ENCODE assay signal across 10 mouse cellular contexts in the genomic region with DNA sequence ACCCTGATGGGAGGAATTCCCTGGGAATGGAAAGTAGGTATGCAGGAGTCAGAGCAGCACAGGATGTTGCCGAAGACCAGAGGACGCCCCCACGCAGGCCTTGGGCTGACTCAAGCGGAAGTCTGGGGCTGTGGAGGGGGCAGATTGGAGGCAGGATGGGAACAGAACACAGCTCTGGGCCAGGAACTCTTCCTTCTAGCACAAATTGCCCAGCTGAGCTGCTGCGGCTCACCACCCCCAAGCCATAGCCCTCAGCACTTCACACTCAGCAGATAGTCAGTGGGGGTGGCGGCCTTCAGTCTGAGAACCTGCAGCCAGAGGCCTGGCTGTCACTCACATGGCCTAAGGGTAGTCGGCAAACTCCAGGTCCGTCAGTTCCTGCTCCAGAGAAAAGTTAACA. TPM values are rescaled to one million over a fixed set of nuclear protein-coding genes. Genes with fewer than 3 reads are reported as not detected.
DNase-seq lines count a peak whose midpoint lies in the region; ATAC-seq and TF ChIP-seq lines count a peak whose summit lies in the region.
"Had no signal": no experiment of that assay in that cellular context is flagged by ENCODE, and none has a peak within 500 bp of the region (broad histone marks: within the 10 kb centered on the region; RNA-seq: fewer than 3 reads in every experiment).

No protein-coding gene starts in this region.

- H3K4me1 ChIP-seq in lung, embryonic 14.5 days (ENCODE audit: insufficient read depth): 0 out of 2 replicates have a peak, but pooled peaks cover 10% of the 10 kb centered on the region
- H3K4me1 ChIP-seq in heart, embryonic 13.5 days: peaks cover 59% of the 10 kb centered on the region
- peaks cover 7% of the 10 kb centered on the region; the same call in 1 of the 2 replicates for H3K4me1 ChIP-seq in liver, postnatal 0 days (ENCODE audit: insufficient read depth)
- H3K4me1 ChIP-seq in midbrain, embryonic 16.5 days (ENCODE audit: control insufficient read depth, insufficient read depth, low read length): no peaks in the 10 kb centered on the region

- TF ChIP-seq EP300 in liver, postnatal 0 days (IDR thresholded peaks at IDR 0.05; ENCODE audit: low read depth): peak; percentile 33; the same call in 1 of the 2 replicates

- no peak overlapping the region for H3K9ac ChIP-seq in lung, embryonic 14.5 days
- H3K9ac ChIP-seq in heart, embryonic 13.5 days: peak overlapping the region; percentile 41; the same call in 1 of the 2 replicates
- H3K9ac ChIP-seq in liver, postnatal 0 days (replicated peaks): no peak overlapping the region
- no peak overlapping the region for H3K9ac ChIP-seq in midbrain, embryonic 16.5 days (ENCODE audit: low read depth, low read length)
- H3K9ac ChIP-seq: embryonic facial prominence, embryonic 13.5 days; limb, embryonic 12.5 days had no signal

- no peak for TF ChIP-seq CTCF in lung, embryonic 14.5 days (IDR thresholded peaks at IDR 0.05; ENCODE audit: low read depth)
- TF ChIP-seq CTCF in liver, postnatal 0 days (IDR thresholded peaks at IDR 0.05; ENCODE audit: low read depth): no peak

- no peaks in the 10 kb centered on the region for H3K9me3 ChIP-seq in lung, embryonic 14.5 days (ENCODE audit: low read depth, low read length)
- no peaks in the 10 kb centered on the region for H3K9me3 ChIP-seq in heart, embryonic 13.5 days
- H3K9me3 ChIP-seq in liver, postnatal 0 days (ENCODE audit: low read length): no peaks in the 10 kb centered on the region
- H3K9me3 ChIP-seq in midbrain, embryonic 16.5 days (replicated peaks; ENCODE audit: control insufficient read depth, low read length, poor library complexity, severe bottlenecking): no peaks in the 10 kb centered on the region
- H3K9me3 ChIP-seq: embryonic facial prominence, embryonic 13.5 days; limb, embryonic 12.5 days had no signal

- DNase-seq in adrenal gland, postnatal 10 days: peak; percentile 32
- no peak for DNase-seq in adrenal gland, postnatal 4 days (ENCODE audit: low spot score in 2 of 2)
- DNase-seq in lung, embryonic 14.5 days: peak; percentile 51
- DNase-seq in lung, adult 18-20 months: no peak
- peak; percentile 38 for DNase-seq in liver, postnatal 0 days

- peak overlapping the region; percentile 36; the same call in 1 of the 2 replicates for H3K27ac ChIP-seq in lung, embryonic 14.5 days (ENCODE audit: low read depth)
- H3K27ac ChIP-seq in heart, embryonic 13.5 days (replicated peaks): peak overlapping the region; percentile 82
- H3K27ac ChIP-seq in liver, postnatal 0 days (ENCODE audit: low read depth): peak overlapping the region; percentile 41
- no peak overlapping the region for H3K27ac ChIP-seq in midbrain, embryonic 16.5 days (ENCODE audit: low read length)
- H3K27ac ChIP-seq: embryonic facial prominence, embryonic 13.5 days; limb, embryonic 12.5 days had no signal

- no peak overlapping the region for H3K4me2 ChIP-seq in lung, embryonic 14.5 days
- H3K4me2 ChIP-seq in heart, embryonic 13.5 days: peak overlapping the region; percentile 16; the same call in 1 of the 2 replicates
- no peak overlapping the region for H3K4me2 ChIP-seq in liver, postnatal 0 days (ENCODE audit: low read depth, low read length)
- H3K4me2 ChIP-seq in midbrain, embryonic 16.5 days (ENCODE audit: low read length): no peak overlapping the region
- H3K4me2 ChIP-seq: embryonic facial prominence, embryonic 13.5 days; limb, embryonic 12.5 days had no signal

- 49% methylated on average over 8 of the region's 8 CpGs for WGBS in lung, embryonic 14.5 days
- WGBS in heart, embryonic 13.5 days: 13% methylated on average over 8 of the region's 8 CpGs
- WGBS in liver, postnatal 0 days (ENCODE audit: insufficient replicate concordance): 45% methylated on average over 8 of the region's 8 CpGs
- 73% methylated on average over 8 of the region's 8 CpGs for WGBS in midbrain, embryonic 16.5 days

- H3K4me3 ChIP-seq in lung, embryonic 14.5 days (ENCODE audit: low read depth, low read length): no peak overlapping the region
- H3K4me3 ChIP-seq in heart, embryonic 13.5 days: no peak overlapping the region
- H3K4me3 ChIP-seq in liver, postnatal 0 days (ENCODE audit: low read depth, low read length): no peak overlapping the region
- H3K4me3 ChIP-seq in midbrain, embryonic 16.5 days (ENCODE audit: low read depth, low read length): no peak overlapping the region
- H3K4me3 ChIP-seq: embryonic facial prominence, embryonic 13.5 days; limb, embryonic 12.5 days had no signal

- no peak for ATAC-seq in lung, embryonic 14.5 days (ENCODE audit: insufficient read depth)
- ATAC-seq in heart, embryonic 13.5 days (ENCODE audit: extremely low read depth, insufficient number of reproducible peaks, low FRiP score, low TSS enrichment): no peak; the same call in 1 of the 2 replicates
- peak; percentile 73 for ATAC-seq in liver, postnatal 0 days
- ATAC-seq in erythroid progenitor cell, adult 5-6 weeks (replicated peaks; ENCODE audit: low FRiP score, poor library complexity, severe bottlenecking): no peak
- ATAC-seq in midbrain, embryonic 16.5 days: no peak

- H3K36me3 ChIP-seq in lung, embryonic 14.5 days (ENCODE audit: insufficient read depth): no peaks in the 10 kb centered on the region
- H3K36me3 ChIP-seq in heart, embryonic 13.5 days: no peaks in the 10 kb centered on the region
- no peaks in the 10 kb centered on the region for H3K36me3 ChIP-seq in liver, postnatal 0 days (replicated peaks; ENCODE audit: insufficient read depth, low read length)
- H3K36me3 ChIP-seq in midbrain, embryonic 16.5 days (ENCODE audit: control insufficient read depth, insufficient read depth, low read length): no peaks in the 10 kb centered on the region
- H3K36me3 ChIP-seq: embryonic facial prominence, embryonic 13.5 days; limb, embryonic 12.5 days had no signal

- H3K27me3 ChIP-seq in lung, embryonic 14.5 days (ENCODE audit: insufficient read depth, low read length): no peaks in the 10 kb centered on the region
- H3K27me3 ChIP-seq in heart, embryonic 13.5 days (replicated peaks): no peaks in the 10 kb centered on the region
- no peaks in the 10 kb centered on the region for H3K27me3 ChIP-seq in liver, postnatal 0 days (ENCODE audit: insufficient read depth, low read length)
- no peaks in the 10 kb centered on the region for H3K27me3 ChIP-seq in midbrain, embryonic 16.5 days (ENCODE audit: control insufficient read depth, insufficient read depth, low read depth, low read length)
- H3K27me3 ChIP-seq: embryonic facial prominence, embryonic 13.5 days; limb, embryonic 12.5 days had no signal

RNA-seq across cellular contexts. Expression of gene Dusp5, which starts 21.4 kb away (rescaled TPM):
- total RNA-seq in adrenal gland, postnatal 10 days (2021): 10 to 100 TPM in 1 of 2 experiments, 1 to 10 TPM in 1; 6.2 to 11.0 TPM
- total RNA-seq in adrenal gland, postnatal 4 days (2021): 1 to 10 TPM; 6.0 to 7.9 TPM
- 7.3 and 8.9 TPM in 2 replicates for polyA plus RNA-seq in lung, embryonic 14.5 days (2014; fragmentation: Nextera tagmentation; extraction: Ambion mirVana)
- 7.8 and 8.0 TPM in 2 replicates for polyA plus RNA-seq in heart, embryonic 13.5 days (2015; fragmentation: Nextera tagmentation; extraction: Ambion mirVana)
- 2.7 and 3.4 TPM in 2 replicates for polyA plus RNA-seq in liver, postnatal 0 days (2015; fragmentation: Nextera tagmentation; extraction: Ambion mirVana)
- 2.5 and 4.0 TPM in 2 replicates for total RNA-seq in erythroid progenitor cell, adult 5-6 weeks (2015; ENCODE audit: low replicate concordance)
- total RNA-seq in erythroid progenitor cell, adult 5-6 weeks (2017; ENCODE audit: low replicate concordance): 0.90 and 0.91 TPM in 2 replicates
- polyA plus RNA-seq in midbrain, embryonic 16.5 days (2015; fragmentation: Nextera tagmentation; extraction: Ambion mirVana): 2.2 and 3.0 TPM in 2 replicates

Comparison
In these comparisons a context has a peak if more than half of its experiments do, and no peak if none do; other contexts are left out.
1. DNase-seq: peak in adrenal gland, postnatal 10 days (single experiment), lung, embryonic 14.5 days (single experiment) and liver, postnatal 0 days (single experiment); none in adrenal gland, postnatal 4 days (0 of 2) and lung, adult 18-20 months (0 of 2).